Mouse (Mus musculus) activated CD4-positive, CD25-positive, alpha-beta regulatory T cell, adult 9 weeks (primary cell): ENCODE data around the gene Card9. TPM values are rescaled to one million over a fixed set of nuclear protein-coding genes. Genes with fewer than 3 reads are reported as not detected.

Experiments
- polyA plus RNA-seq: library from polyadenylated mRNA; unstranded; fragments of 100-300 nt; shearing (Covaris generic); gene quantifications from one replicate; pipeline ENCODE4 v1.2.1, GENCODE M21; 2017

Card9 gene
- polyA plus RNA-seq: 2.8 TPM

GRCm38 (mm10) chr2:26360772-26361171 is at the start of gene Card9:
TSS of gene Card9 (minus strand) at chr2:26360918.

GRCm38 (mm10) chr2:26408515-26409356 is 48.0 kb upstream of the Card9 start, which contains the start of gene Inpp5e:
TSS of gene Inpp5e (minus strand) at chr2:26409203.

GRCm38 (mm10) chr2:26389154-26389690 is 28.5 kb upstream of the Card9 start, which contains the start of the genes Entr1 and Pmpca:
TSS of gene Entr1 (minus strand) at chr2:26389316.
TSS of gene Pmpca (plus strand) at chr2:26389339.

GRCm38 (mm10) chr2:26380131-26380771 is 19.5 kb upstream of the Card9 start, which contains the start of gene Snapc4:
TSS of gene Snapc4 (minus strand) at chr2:26380653.

GRCm38 (mm10) chr2:26351358-26352290 is 9.1 kb downstream of the Card9 start, which contains the start of gene Dnlz:
TSS of gene Dnlz (minus strand) at chr2:26352110.

GRCm38 (mm10) chr2:26315072-26315924 is 45.4 kb downstream of the Card9 start, which contains the start of gene Gpsm1:
TSS of gene Gpsm1 (plus strand) at chr2:26315515.

Other genes with a start within 250 kb of the Card9 start
- gene Nacc2, start 237.7 kb downstream of the Card9 start, polyA plus RNA-seq: 0.95 TPM
- not detected for gene Lhx3, start 152.6 kb downstream of the Card9 start, polyA plus RNA-seq
- 1.4 TPM for gene Qsox2, start 123.4 kb downstream of the Card9 start, polyA plus RNA-seq
- 0.04 TPM for gene Ccdc187, start 66.4 kb downstream of the Card9 start, polyA plus RNA-seq
- 4.7 TPM for gene Gpsm1, start 45.4 kb downstream of the Card9 start, polyA plus RNA-seq
- gene Dnlz, start 8.8 kb downstream of the Card9 start, polyA plus RNA-seq: 14.2 TPM
- 55.6 TPM for gene Snapc4, start 19.7 kb upstream of the Card9 start, polyA plus RNA-seq
- gene Entr1, start 28.4 kb upstream of the Card9 start, polyA plus RNA-seq: 44.2 TPM
- 103 TPM for gene Pmpca, start 28.4 kb upstream of the Card9 start, polyA plus RNA-seq
- 22.4 TPM for gene Inpp5e, start 48.3 kb upstream of the Card9 start, polyA plus RNA-seq
- gene Sec16a, start 84.3 kb upstream of the Card9 start, polyA plus RNA-seq: 67.6 TPM
- 22.0 TPM for gene Notch1, start 155.7 kb upstream of the Card9 start, polyA plus RNA-seq
- gene Egfl7, start 219.1 kb upstream of the Card9 start, polyA plus RNA-seq: 1.1 TPM
- not detected for gene Gm20532, start 225.7 kb upstream of the Card9 start, polyA plus RNA-seq
- 7.1 TPM for gene Agpat2, start 243.5 kb upstream of the Card9 start, polyA plus RNA-seq